Mouse (Mus musculus) midbrain, embryonic 15.5 days (tissue): Measurements from ENCODE around the gene Sec23ip. TPM values are rescaled to one million over a fixed set of nuclear protein-coding genes. Genes with fewer than 3 reads are reported as not detected.

Experiments used
- ATAC-seq: fragments of 200-750 bp; cut with Nextera tagmentation; replicated peaks from 2 replicates; pipeline ENCODE4 v1.8.0; 2017; ENCODE audit warnings: moderate TSS enrichment
- H3K27ac ChIP-seq: fragments of 300-500 bp; sonication (generic); 2 replicates; pipeline ENCODE4 v1.5.1; 2015; ENCODE audit warnings: mild to moderate bottlenecking, inconsistent platforms
- H3K27me3 ChIP-seq: fragments of 300-500 bp; sonication (generic); replicated peaks from 2 replicates; pipeline ENCODE4 v1.6.1; 2015; ENCODE audit warnings: inconsistent platforms
- H3K36me3 ChIP-seq: fragments of 300-500 bp; sonication (generic); replicated peaks from 2 replicates; pipeline ENCODE4 v1.6.1; 2015; ENCODE audit warnings: inconsistent platforms
- H3K4me1 ChIP-seq: fragments of 300-500 bp; sonication (generic); 2 replicates; pipeline ENCODE4 v1.6.1; 2015; ENCODE audit warnings: inconsistent platforms
- H3K4me2 ChIP-seq: fragments of 300-500 bp; sonication (generic); 2 replicates; pipeline ENCODE4 v1.6.1; 2015; ENCODE audit warnings: inconsistent platforms, mild to moderate bottlenecking, moderate library complexity
- H3K4me3 ChIP-seq: fragments of 300-500 bp; sonication (generic); 2 replicates; pipeline ENCODE4 v1.5.1; 2015; ENCODE audit warnings: mild to moderate bottlenecking, inconsistent platforms
- H3K9ac ChIP-seq: fragments of 300-500 bp; sonication (generic); 2 replicates; pipeline ENCODE4 v1.6.1; 2015; ENCODE audit warnings: mild to moderate bottlenecking, inconsistent platforms
- H3K9me3 ChIP-seq: fragments of 300-500 bp; sonication (generic); 2 replicates; pipeline ENCODE4 v1.6.1; 2016; ENCODE audit warnings: inconsistent platforms
- WGBS: fragments of 180-500 bp; shearing (Covaris S2); methylation state at CpG from one replicate; pipeline ENCODE4 v1.1.7; 2015; ENCODE audit warnings: mixed read lengths; 5-methylcytosine and 5-hydroxymethylcytosine counted together
- polyA plus RNA-seq: library from polyadenylated mRNA; unstranded; fragments of >200 nt; fragmentation: Nextera tagmentation; extraction: Ambion mirVana; gene quantifications from 2 replicates; pipeline ENCODE4 v1.2.1, GENCODE M21; 2015

The Sec23ip gene
- polyA plus RNA-seq, 1 experiment from 2014 or later = 38.5 TPM

DNA sequence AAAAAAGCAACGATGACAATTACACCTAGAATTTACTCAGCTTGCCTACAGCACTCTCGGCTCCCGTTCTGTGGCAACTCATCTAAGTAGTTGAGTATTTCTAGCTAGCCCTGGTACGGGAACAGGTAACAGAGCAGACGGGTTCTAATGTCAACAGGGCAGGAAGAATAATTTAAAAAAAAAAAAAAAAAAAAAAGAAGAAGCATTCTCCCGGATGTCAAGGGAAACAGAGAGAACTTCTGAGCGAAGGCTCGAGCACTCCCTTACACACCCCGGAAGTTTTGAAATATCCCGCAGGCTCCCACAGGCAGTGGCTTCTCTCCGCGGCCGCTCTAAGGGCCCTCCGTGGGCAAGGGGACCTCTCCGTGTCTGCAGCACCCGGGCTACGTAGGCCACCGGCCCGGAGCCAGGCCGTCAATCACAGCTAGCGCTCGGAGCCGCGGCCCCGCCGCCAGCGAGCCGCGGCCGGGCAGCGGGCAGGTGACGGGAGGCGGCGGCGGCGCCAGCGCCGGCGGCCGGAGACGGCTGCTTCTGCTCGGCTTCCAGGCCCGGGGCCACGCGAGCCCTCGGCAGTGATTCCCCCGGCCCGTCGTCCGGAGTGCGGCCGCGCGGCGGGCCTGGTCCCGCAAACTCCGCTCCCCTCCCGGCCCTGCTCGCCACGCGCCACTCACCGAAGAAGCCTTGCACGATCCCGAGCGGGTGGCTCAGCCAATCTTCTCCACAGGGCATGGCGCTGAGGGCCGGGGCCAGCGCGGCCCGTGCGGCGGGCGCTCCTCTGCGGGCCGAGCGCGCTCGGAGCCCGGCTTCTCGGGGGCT lies 5.1 kb upstream of the Sec23ip start:
- Histone ChIP-seq H3K27me3 (no peaks in the 10 kb centered on the region), H3K9me3 (no peaks in the 10 kb centered on the region), H3K36me3 (no peaks in the 10 kb centered on the region), H3K9ac (peak overlapping the region; percentile 88), H3K4me1 (peaks cover 27% of the 10 kb centered on the region), H3K4me3 (peak overlapping the region; percentile 83), H3K4me2 (peak overlapping the region; percentile 69), H3K27ac (peak overlapping the region; percentile 90)
- under 1% methylated on average over 80 of the region's 80 CpGs for WGBS
- ATAC-seq = peak; percentile 57

DNA sequence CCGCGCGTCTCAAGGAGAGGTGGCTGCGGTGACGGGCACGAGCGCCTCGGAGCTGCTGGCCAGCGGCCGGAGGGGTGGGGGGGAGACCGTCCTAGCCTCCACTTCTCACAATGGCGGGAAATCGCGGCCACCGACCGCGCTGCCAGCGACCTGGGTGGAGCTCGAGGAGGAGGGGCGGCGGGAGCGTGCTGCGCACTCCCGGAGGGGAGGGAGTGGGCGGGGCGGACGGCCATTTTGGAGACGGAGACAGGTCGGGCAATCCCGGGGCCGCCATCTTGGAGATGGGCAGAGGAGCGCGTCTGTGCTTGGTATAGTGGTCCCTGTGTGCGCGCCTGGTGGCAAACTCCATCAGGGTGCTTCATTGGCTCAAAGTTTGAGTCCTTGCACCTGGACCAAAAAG lies 4.4 kb upstream of the Sec23ip start, which contains the start of gene Mcmbp:
TSS of gene Mcmbp (minus strand) at position 162 of the 400 bp plus-strand sequence.
- H3K9me3 ChIP-seq = no peaks in the 10 kb centered on the region
- peak within 1 kb of the TSS; percentile 88 for H3K9ac ChIP-seq
- no peaks in the 10 kb centered on the region for H3K27me3 ChIP-seq
- H3K4me2 ChIP-seq = peak within 1 kb of the TSS; percentile 69
- peak; percentile 87 for ATAC-seq
- H3K4me3 ChIP-seq = peak within 1 kb of the TSS; percentile 83
- peaks cover 27% of the 10 kb centered on the region for H3K4me1 ChIP-seq
- WGBS = under 1% methylated on average over 33 of the region's 35 CpGs
- H3K36me3 ChIP-seq = no peaks in the 10 kb centered on the region
- H3K27ac ChIP-seq = peak within 1 kb of the TSS; percentile 90

GRCm38 (mm10) chr7:128743898-128744297 lies 845 bp upstream of the Sec23ip start:
- H3K27me3 ChIP-seq = no peaks in the 10 kb centered on the region
- H3K9ac ChIP-seq = no peak overlapping the region
- 0 out of 2 replicates have a peak overlapping the region, but pooled peaks have one; percentile 80 for H3K27ac ChIP-seq
- peak overlapping the region; percentile 68 for H3K4me2 ChIP-seq
- WGBS = 63% methylated on average over 2 of the region's 2 CpGs
- H3K36me3 ChIP-seq = no peaks in the 10 kb centered on the region
- ATAC-seq = no peak
- peaks cover 48% of the 10 kb centered on the region for H3K4me1 ChIP-seq
- H3K9me3 ChIP-seq = no peaks in the 10 kb centered on the region
- H3K4me3 ChIP-seq = peak overlapping the region; percentile 76

- no peak for ATAC-seq
- no peak overlapping the region for H3K9ac ChIP-seq
- H3K4me1 ChIP-seq = peaks cover 41% of the 10 kb centered on the region
- no peaks in the 10 kb centered on the region for H3K27me3 ChIP-seq
- H3K4me3 ChIP-seq = peak overlapping the region; percentile 76; the same call in 1 of the 2 replicates
- 94% methylated on average over 10 of the region's 10 CpGs for WGBS
- H3K4me2 ChIP-seq = peak overlapping the region; percentile 68
- H3K36me3 ChIP-seq = peaks cover 9% of the 10 kb centered on the region
- no peaks in the 10 kb centered on the region for H3K9me3 ChIP-seq
- H3K27ac ChIP-seq = no peak overlapping the region
Observed at GRCm38 (mm10) chr7:128746151-128746550, 1.4 kb downstream of the Sec23ip start.

DNA sequence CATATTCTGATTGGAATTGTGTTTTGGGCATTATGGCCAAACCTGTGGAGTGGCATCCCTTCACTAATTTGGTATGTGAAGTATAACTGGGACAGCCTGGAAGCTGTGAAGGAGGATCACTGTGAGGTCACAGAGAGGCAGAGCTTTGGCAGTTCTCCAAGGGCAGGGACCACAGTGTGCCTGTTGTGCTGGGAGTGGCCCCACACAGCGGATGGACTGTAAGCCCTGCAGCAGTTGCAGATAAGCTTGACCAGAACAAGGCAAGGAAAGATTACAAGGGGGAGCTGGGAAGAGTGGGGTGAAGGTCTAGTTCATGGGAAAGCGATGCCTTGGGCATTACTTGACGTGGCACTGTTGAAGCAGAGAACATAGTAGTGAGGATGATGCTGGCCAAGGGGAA lies 4.0 kb downstream of the Sec23ip start:
- H3K9me3 ChIP-seq = no peaks in the 10 kb centered on the region
- no peak overlapping the region for H3K4me3 ChIP-seq
- H3K27ac ChIP-seq = no peak overlapping the region
- ATAC-seq = no peak
- H3K36me3 ChIP-seq = peaks cover 22% of the 10 kb centered on the region
- no peak overlapping the region for H3K9ac ChIP-seq
- peaks cover 41% of the 10 kb centered on the region for H3K4me1 ChIP-seq
- WGBS = 68% methylated on average over 3 of the region's 3 CpGs
- no peak overlapping the region for H3K4me2 ChIP-seq
- no peaks in the 10 kb centered on the region for H3K27me3 ChIP-seq

DNA sequence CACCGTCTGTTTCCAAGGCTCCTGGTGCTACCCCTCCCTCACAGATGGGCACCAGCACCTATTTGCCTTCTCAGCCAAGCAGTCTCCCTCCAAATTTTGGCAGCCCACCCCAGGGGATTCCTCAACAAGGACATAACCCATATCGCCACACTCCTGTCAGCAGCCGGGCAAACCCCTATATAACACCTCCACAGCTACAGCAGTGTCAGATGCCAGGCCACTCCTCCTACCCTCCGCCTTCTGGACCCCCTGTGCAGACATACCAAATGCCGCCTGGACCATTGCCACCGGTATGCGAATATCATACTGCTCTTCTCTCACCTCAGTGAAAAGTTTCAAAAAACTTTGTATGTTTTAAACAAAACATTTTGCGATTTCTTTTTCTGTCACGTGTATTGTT lies 5.6 kb downstream of the Sec23ip start:
- ATAC-seq = no peak
- Histone ChIP-seq H3K9ac (no peak overlapping the region), H3K9me3 (no peaks in the 10 kb centered on the region), H3K4me3 (no peak overlapping the region), H3K4me1 (peaks cover 35% of the 10 kb centered on the region), H3K27me3 (no peaks in the 10 kb centered on the region), H3K27ac (no peak overlapping the region), H3K36me3 (peaks cover 38% of the 10 kb centered on the region), H3K4me2 (no peak overlapping the region)
- WGBS = 91% methylated on average over 9 of the region's 9 CpGs

- no peak overlapping the region for H3K4me2 ChIP-seq
- WGBS = 89% methylated on average over 4 of the region's 4 CpGs
- no peaks in the 10 kb centered on the region for H3K9me3 ChIP-seq
- no peak overlapping the region for H3K4me3 ChIP-seq
- no peak overlapping the region for H3K27ac ChIP-seq
- peaks cover 20% of the 10 kb centered on the region for H3K4me1 ChIP-seq
- H3K27me3 ChIP-seq = no peaks in the 10 kb centered on the region
- H3K9ac ChIP-seq = no peak overlapping the region
- H3K36me3 ChIP-seq = peaks cover 47% of the 10 kb centered on the region
- no peak for ATAC-seq
Observed at GRCm38 (mm10) chr7:128752012-128752411, 7.3 kb downstream of the Sec23ip start.

GRCm38 (mm10) chr7:128755396-128755795 lies 10.7 kb downstream of the Sec23ip start:
- Histone ChIP-seq H3K4me2 (no peak overlapping the region), H3K27me3 (no peaks in the 10 kb centered on the region), H3K36me3 (peaks cover 66% of the 10 kb centered on the region), H3K9ac (no peak overlapping the region), H3K4me1 (no peaks in the 10 kb centered on the region), H3K27ac (no peak overlapping the region), H3K4me3 (no peak overlapping the region), H3K9me3 (no peaks in the 10 kb centered on the region)
- 95% methylated on average over 1 of the region's 1 CpGs for WGBS
- no peak for ATAC-seq

DNA sequence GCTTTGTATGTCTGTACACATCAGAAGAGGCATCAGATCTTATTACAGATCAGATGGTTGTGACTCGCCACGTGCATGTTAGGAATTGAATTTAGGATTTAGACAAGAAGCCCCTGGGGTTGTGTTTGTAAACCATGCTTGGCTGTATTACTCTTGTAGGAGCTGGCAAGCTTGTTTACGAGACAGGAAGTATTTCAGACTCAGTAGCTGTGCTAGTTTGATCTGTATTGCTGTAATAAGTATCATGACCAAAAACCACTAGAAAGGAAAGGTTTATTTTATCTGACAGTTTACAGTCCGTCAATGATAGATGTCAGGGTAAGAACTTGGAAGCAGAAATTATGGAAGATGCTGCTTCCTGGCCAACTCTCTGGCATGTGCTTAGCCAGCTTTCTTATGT lies 14.2 kb downstream of the Sec23ip start:
- no peak for ATAC-seq
- WGBS = 93% methylated on average over 4 of the region's 4 CpGs
- no peaks in the 10 kb centered on the region for H3K9me3 ChIP-seq

DNA sequence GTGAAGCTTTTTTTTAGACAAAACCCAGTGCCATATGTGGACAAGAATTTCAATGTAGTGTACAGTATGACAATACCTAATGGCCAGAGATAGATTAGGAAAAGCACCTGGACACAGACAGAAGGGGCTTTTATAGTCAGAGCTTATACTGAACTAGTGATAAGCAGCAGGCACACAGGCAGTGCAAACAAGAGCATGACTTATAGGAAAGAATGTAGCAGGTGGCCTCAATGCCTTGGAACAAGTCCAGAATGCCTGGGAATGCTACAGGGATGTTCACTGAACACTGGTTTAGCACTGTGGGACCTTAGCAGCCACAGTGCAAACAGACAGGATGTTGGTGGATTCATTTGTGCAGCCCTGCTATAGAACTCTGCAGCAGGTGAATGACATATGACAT lies 22.0 kb downstream of the Sec23ip start:
- peaks cover 70% of the 10 kb centered on the region for H3K36me3 ChIP-seq

More for the DNA sequence above, 14.2 kb downstream of the Sec23ip start:
- Histone ChIP-seq H3K27me3 (no peaks in the 10 kb centered on the region), H3K36me3 (peaks cover 76% of the 10 kb centered on the region), H3K27ac (no peak overlapping the region), H3K9ac (no peak overlapping the region), H3K4me2 (no peak overlapping the region), H3K4me1 (no peaks in the 10 kb centered on the region), H3K4me3 (no peak overlapping the region)

GRCm38 (mm10) chr7:128777201-128777600 lies 32.5 kb downstream of the Sec23ip start:
- Histone ChIP-seq H3K27ac (no peak overlapping the region), H3K9ac (no peak overlapping the region), H3K9me3 (no peaks in the 10 kb centered on the region), H3K4me1 (no peaks in the 10 kb centered on the region), H3K4me3 (no peak overlapping the region), H3K36me3 (peaks cover 60% of the 10 kb centered on the region), H3K27me3 (no peaks in the 10 kb centered on the region), H3K4me2 (no peak overlapping the region)
- ATAC-seq = no peak
- 95% methylated on average over 6 of the region's 6 CpGs for WGBS

More for the DNA sequence above, 22.0 kb downstream of the Sec23ip start:
- no peak overlapping the region for H3K9ac ChIP-seq
- H3K4me1 ChIP-seq = no peaks in the 10 kb centered on the region
- H3K4me3 ChIP-seq = no peak overlapping the region
- H3K4me2 ChIP-seq = no peak overlapping the region
- H3K27ac ChIP-seq = no peak overlapping the region
- no peaks in the 10 kb centered on the region for H3K27me3 ChIP-seq
- no peak for ATAC-seq
- H3K9me3 ChIP-seq = no peaks in the 10 kb centered on the region

DNA sequence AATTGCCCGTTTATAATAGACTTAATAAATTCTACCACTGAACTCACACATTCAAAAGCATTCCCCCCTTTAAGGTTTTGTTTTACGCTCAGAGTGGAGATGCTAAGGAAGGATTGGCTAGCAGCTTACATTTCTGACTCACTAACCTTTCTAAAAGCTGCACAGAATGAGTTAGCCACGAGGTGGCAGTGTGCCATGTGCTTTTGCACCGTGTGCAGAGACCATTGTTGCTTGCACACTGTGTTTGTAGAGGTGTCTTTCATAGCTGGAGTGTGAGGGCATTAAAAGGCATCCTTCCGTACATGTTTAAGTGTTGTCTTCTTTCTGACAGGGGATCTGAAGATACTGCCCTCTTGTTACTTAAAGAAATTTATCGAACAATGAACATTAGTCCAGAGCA lies 34.6 kb downstream of the Sec23ip start:
- Histone ChIP-seq H3K27me3 (no peaks in the 10 kb centered on the region), H3K9ac (no peak overlapping the region), H3K9me3 (no peaks in the 10 kb centered on the region), H3K27ac (peak overlapping the region; percentile 32; the same call in 1 of the 2 replicates), H3K4me2 (no peak overlapping the region), H3K36me3 (peaks cover 46% of the 10 kb centered on the region), H3K4me1 (no peaks in the 10 kb centered on the region), H3K4me3 (no peak overlapping the region)
- WGBS = 38% methylated on average over 6 of the region's 6 CpGs
- ATAC-seq = peak; percentile 71

DNA sequence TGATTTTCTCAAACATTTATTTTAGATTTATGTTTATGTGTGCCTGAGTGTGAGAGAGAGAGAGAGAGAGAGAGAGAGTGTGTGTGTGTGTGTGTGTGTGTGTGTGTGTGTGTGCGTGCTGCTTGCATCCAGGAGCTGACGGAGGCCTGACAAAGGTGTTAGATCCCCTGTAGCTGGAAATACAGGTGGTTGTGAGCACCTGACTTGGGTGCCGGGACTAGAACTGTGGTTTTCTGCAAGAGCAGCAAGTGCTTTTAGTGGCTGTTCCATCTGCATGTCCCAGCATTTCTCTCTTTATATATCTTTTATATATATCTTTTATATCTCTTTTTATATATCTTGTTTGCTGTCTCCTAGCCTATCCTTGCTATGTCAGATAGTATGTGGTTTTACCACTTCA lies 37.1 kb downstream of the Sec23ip start:
- Histone ChIP-seq H3K9me3 (no peaks in the 10 kb centered on the region), H3K27me3 (no peaks in the 10 kb centered on the region), H3K9ac (no peak overlapping the region), H3K36me3 (peaks cover 40% of the 10 kb centered on the region), H3K4me2 (no peak overlapping the region), H3K4me3 (no peak overlapping the region), H3K27ac (no peak overlapping the region), H3K4me1 (no peaks in the 10 kb centered on the region)
- 96% methylated on average over 3 of the region's 3 CpGs for WGBS
- no peak for ATAC-seq
